9 mouse cellular contexts compared by ENCODE assay signal in the genomic region with DNA sequence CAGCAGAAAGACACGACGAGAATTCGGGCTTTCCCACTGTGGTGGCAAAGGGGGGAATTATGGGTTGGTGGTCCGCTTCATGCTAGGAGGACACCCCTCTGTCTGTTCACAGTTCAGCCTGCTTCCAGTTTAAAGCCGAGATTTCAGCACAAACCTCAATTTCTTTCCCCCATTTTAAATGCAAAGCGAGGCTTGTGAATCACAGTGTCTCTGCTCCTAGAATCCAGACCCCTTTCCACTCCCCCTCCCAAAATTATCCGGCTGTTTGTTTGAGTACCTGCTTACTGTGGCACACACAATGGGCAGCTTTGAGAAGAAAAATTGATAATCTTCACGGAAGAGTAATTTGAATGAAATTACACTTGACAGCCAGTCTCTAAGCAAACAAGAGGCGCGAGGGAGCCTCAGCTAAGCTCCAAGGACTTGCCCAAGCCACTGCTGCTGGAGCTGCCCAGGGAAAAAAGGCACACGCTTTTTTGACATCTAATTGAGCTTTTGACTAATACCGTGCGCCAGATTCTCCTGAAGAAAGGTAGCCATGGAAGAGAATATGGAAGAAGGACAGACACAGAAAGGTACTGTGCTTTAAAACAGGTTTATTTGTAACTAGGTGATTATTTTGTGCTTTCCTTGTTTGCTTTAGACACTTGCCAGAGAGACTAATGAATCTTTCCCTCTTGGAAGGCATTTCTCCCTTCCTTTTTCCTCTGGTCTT. TPM values are rescaled to one million over a fixed set of nuclear protein-coding genes. Genes with fewer than 3 reads are reported as not detected.
A peak's percentile ranks its signal among the peaks of the same experiment; 100 is the strongest.
DNase-seq lines count a peak whose midpoint lies in the region; ATAC-seq and TF ChIP-seq lines count a peak whose summit lies in the region.
"Had no signal": no experiment of that assay in that cellular context is flagged by ENCODE, and none has a peak within 500 bp of the region (broad histone marks: within the 10 kb centered on the region; RNA-seq: fewer than 3 reads in every experiment).

A gene (plus strand): TSS at position 103 of the 715 bp plus-strand sequence.

- DNase-seq in kidney, adult 2 months, result no peak
- no peak for DNase-seq in kidney, postnatal 14 days
- peak; percentile 68 for DNase-seq in midbrain, embryonic 10.5 days (ENCODE audit: low spot score)
- DNase-seq in gastrocnemius, postnatal 4 days (ENCODE audit: low spot score in 2 of 2), result no peak
- no peak for DNase-seq in urinary bladder, postnatal 25 days (ENCODE audit: low spot score)

- H3K9ac ChIP-seq in embryonic facial prominence, embryonic 12.5 days, result no peak within 1 kb of the TSS
- peak within 1 kb of the TSS; percentile 84 for H3K9ac ChIP-seq in hindbrain, embryonic 13.5 days
- no peak within 1 kb of the TSS for H3K9ac ChIP-seq in stomach, embryonic 16.5 days (ENCODE audit: low read length)

- ATAC-seq in embryonic facial prominence, embryonic 12.5 days (ENCODE audit: insufficient number of reproducible peaks, insufficient read depth, low FRiP score, low TSS enrichment), result 0 out of 2 replicates have a peak, but pooled peaks have one; percentile 41
- ATAC-seq in hindbrain, embryonic 13.5 days (ENCODE audit: low FRiP score), result peak; percentile 87
- no peak for ATAC-seq in stomach, embryonic 16.5 days (ENCODE audit: insufficient read depth, low FRiP score)

- TF ChIP-seq CTCF in kidney, adult 2 months (conservative IDR thresholded peaks at IDR 0.05; ENCODE audit: insufficient read depth, insufficient read length, low read depth, low read length), result no peak

- H3K4me2 ChIP-seq in embryonic facial prominence, embryonic 12.5 days (replicated peaks), result peak within 1 kb of the TSS; percentile 41
- H3K4me2 ChIP-seq in hindbrain, embryonic 13.5 days, result peak within 1 kb of the TSS; percentile 56
- H3K4me2 ChIP-seq in stomach, embryonic 16.5 days (ENCODE audit: low read depth, low read length), result no peak within 1 kb of the TSS

- H3K9me3 ChIP-seq in embryonic facial prominence, embryonic 12.5 days, result no peaks in the 10 kb centered on the region
- H3K9me3 ChIP-seq in hindbrain, embryonic 13.5 days, result no peaks in the 10 kb centered on the region
- no peaks in the 10 kb centered on the region for H3K9me3 ChIP-seq in midbrain, embryonic 10.5 days (replicated peaks)
- H3K9me3 ChIP-seq in stomach, embryonic 16.5 days (replicated peaks; ENCODE audit: control insufficient read depth, low read length), result no peaks in the 10 kb centered on the region

- TF ChIP-seq POLR2A in kidney, adult 2 months (IDR thresholded peaks at IDR 0.05; ENCODE audit: low read depth, low read length), result no peak

- no peaks in the 10 kb centered on the region for H3K27me3 ChIP-seq in kidney, adult 2 months (replicated peaks; ENCODE audit: control insufficient read depth, insufficient read depth, low read length)
- H3K27me3 ChIP-seq in embryonic facial prominence, embryonic 12.5 days, result no peaks in the 10 kb centered on the region
- H3K27me3 ChIP-seq in hindbrain, embryonic 13.5 days, result no peaks in the 10 kb centered on the region
- H3K27me3 ChIP-seq in midbrain, embryonic 10.5 days (ENCODE audit: low read depth, poor library complexity, severe bottlenecking), result no peaks in the 10 kb centered on the region
- no peaks in the 10 kb centered on the region for H3K27me3 ChIP-seq in stomach, embryonic 16.5 days (ENCODE audit: control insufficient read depth, insufficient read depth, low read length)
- H3K27me3 ChIP-seq: CH12.LX had no signal

- no peak within 1 kb of the TSS for H3K27ac ChIP-seq in kidney, adult 2 months (ENCODE audit: insufficient read depth, low read depth, low read length)
- no peak within 1 kb of the TSS for H3K27ac ChIP-seq in embryonic facial prominence, embryonic 12.5 days
- H3K27ac ChIP-seq in hindbrain, embryonic 13.5 days, result peak within 1 kb of the TSS; percentile 97
- H3K27ac ChIP-seq in midbrain, embryonic 10.5 days (replicated peaks), result peak within 1 kb of the TSS; percentile 84
- no peak within 1 kb of the TSS for H3K27ac ChIP-seq in stomach, embryonic 16.5 days (ENCODE audit: low read length)

- WGBS in kidney, adult 2 months, result 34% methylated on average over 13 of the region's 13 CpGs
- 24% methylated on average over 13 of the region's 13 CpGs for WGBS in embryonic facial prominence, embryonic 12.5 days
- WGBS in hindbrain, embryonic 13.5 days, result 6% methylated on average over 13 of the region's 13 CpGs
- 11% methylated on average over 13 of the region's 13 CpGs for WGBS in midbrain, embryonic 10.5 days
- WGBS in stomach, embryonic 16.5 days, result 25% methylated on average over 13 of the region's 13 CpGs

- H3K4me3 ChIP-seq in kidney, adult 2 months (ENCODE audit: insufficient read depth, low read depth, low read length), result no peak within 1 kb of the TSS
- peak within 1 kb of the TSS; percentile 22 for H3K4me3 ChIP-seq in embryonic facial prominence, embryonic 12.5 days
- H3K4me3 ChIP-seq in hindbrain, embryonic 13.5 days, result peak within 1 kb of the TSS; percentile 53
- peak within 1 kb of the TSS; percentile 47 for H3K4me3 ChIP-seq in midbrain, embryonic 10.5 days
- no peak within 1 kb of the TSS for H3K4me3 ChIP-seq in stomach, embryonic 16.5 days (replicated peaks; ENCODE audit: low read length)

- H3K36me3 ChIP-seq in kidney, adult 2 months (ENCODE audit: control insufficient read depth, insufficient read depth, low read length), result no peaks in the 10 kb centered on the region
- H3K36me3 ChIP-seq in embryonic facial prominence, embryonic 12.5 days, result no peaks in the 10 kb centered on the region
- H3K36me3 ChIP-seq in hindbrain, embryonic 13.5 days, result no peaks in the 10 kb centered on the region
- no peaks in the 10 kb centered on the region for H3K36me3 ChIP-seq in midbrain, embryonic 10.5 days
- no peaks in the 10 kb centered on the region for H3K36me3 ChIP-seq in stomach, embryonic 16.5 days (ENCODE audit: control insufficient read depth, insufficient read depth, low read length)

- H3K4me1 ChIP-seq in kidney, adult 2 months (ENCODE audit: control insufficient read depth, insufficient read depth, low read length), result no peaks in the 10 kb centered on the region
- H3K4me1 ChIP-seq in embryonic facial prominence, embryonic 12.5 days, result no peaks in the 10 kb centered on the region
- peaks cover 15% of the 10 kb centered on the region for H3K4me1 ChIP-seq in hindbrain, embryonic 13.5 days (replicated peaks)
- H3K4me1 ChIP-seq in midbrain, embryonic 10.5 days, result peaks cover 34% of the 10 kb centered on the region
- H3K4me1 ChIP-seq in stomach, embryonic 16.5 days (ENCODE audit: control insufficient read depth, insufficient read depth, low read length), result no peaks in the 10 kb centered on the region

RNA-seq across cellular contexts. Expression of the gene that starts here (rescaled TPM):
- 21.8 and 22.4 TPM in 2 replicates for polyA plus RNA-seq in kidney, adult 2 months (2012; rRNA removed)
- polyA plus RNA-seq in embryonic facial prominence, embryonic 12.5 days (2016; fragmentation: Nextera tagmentation; extraction: Ambion mirVana), result 17.1 and 17.9 TPM in 2 replicates
- 347 and 359 TPM in 2 replicates for polyA plus RNA-seq in hindbrain, embryonic 13.5 days (2015; fragmentation: Nextera tagmentation; extraction: Ambion mirVana)
- 46.6 and 93.3 TPM in 2 replicates for polyA plus RNA-seq in midbrain, embryonic 10.5 days (2016; fragmentation: Nextera tagmentation; extraction: Ambion mirVana)
- polyA plus RNA-seq in stomach, embryonic 16.5 days (2015; fragmentation: Nextera tagmentation; extraction: Ambion mirVana), result 14.6 and 14.9 TPM in 2 replicates
- total RNA-seq in gastrocnemius, postnatal 4 days (2021), result 1 to 10 TPM in 1 of 2 experiments, under 1 TPM in 1; 0.78 to 1.0 TPM

Comparison
In these comparisons a context has a peak if more than half of its experiments do, and no peak if none do; other contexts are left out.
1. H3K27ac ChIP-seq: peak in hindbrain, embryonic 13.5 days (single experiment) and midbrain, embryonic 10.5 days (single experiment); none in kidney, adult 2 months (single experiment), embryonic facial prominence, embryonic 12.5 days (single experiment) and stomach, embryonic 16.5 days (single experiment).
2. H3K4me3 ChIP-seq: peak in embryonic facial prominence, embryonic 12.5 days (single experiment), hindbrain, embryonic 13.5 days (single experiment) and midbrain, embryonic 10.5 days (single experiment); none in kidney, adult 2 months (single experiment) and stomach, embryonic 16.5 days (single experiment).